Mouse (Mus musculus) adipocyte (in vitro differentiated cells): ENCODE data around the gene Rfc2.

Experiments used
- DNase-seq: peaks from one replicate; pipeline ENCODE4 v3.0.0-alpha.2; 2016; ENCODE audit warnings: low spot score

The Rfc2 gene

GRCm38 (mm10) chr5:134648976-134649375 lies 67.8 kb downstream of the Rfc2 start:
- DNase-seq, result peak; percentile 31

DNA sequence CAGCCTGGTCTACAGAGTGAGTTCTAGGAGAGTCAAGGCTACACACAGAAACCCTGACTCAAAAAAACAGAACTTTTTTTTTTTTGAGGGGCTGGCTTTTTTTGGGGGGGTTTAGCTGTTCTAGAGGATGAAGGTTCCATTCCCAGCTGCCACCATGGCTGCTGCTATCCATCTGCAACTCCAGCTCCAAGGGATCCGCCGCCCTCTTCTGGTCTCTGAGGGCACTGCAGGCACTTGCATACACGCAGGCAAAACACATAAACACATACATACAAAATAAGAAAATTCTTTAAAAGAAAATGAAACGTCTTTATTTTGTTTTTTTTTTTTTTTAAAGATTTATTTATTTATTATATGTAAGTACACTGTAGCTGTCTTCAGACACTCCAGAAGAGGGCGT lies 69.8 kb downstream of the Rfc2 start:
- peak; percentile 43 for DNase-seq
